Mouse (Mus musculus) brown adipose tissue, adult 24 weeks (tissue): ENCODE results near the gene Ggact. TPM values are rescaled to one million over a fixed set of nuclear protein-coding genes. Genes with fewer than 3 reads are reported as not detected.

Source experiments
- H3K27ac ChIP-seq: fragments of 200-500 bp; replicated peaks from 2 replicates; pipeline ENCODE4 v1.5.1; 2012; ENCODE audit warnings: low read depth, mild to moderate bottlenecking, low read length
- H3K4me1 ChIP-seq: fragments of 200-500 bp; 2 replicates; pipeline ENCODE4 v1.6.1; 2012; ENCODE audit warnings: low read length, mixed read lengths; ENCODE audit not compliant: control insufficient read depth, insufficient read depth, insufficient read length
- H3K4me3 ChIP-seq: fragments of 200-500 bp; 2 replicates; pipeline ENCODE4 v1.5.1; 2012; ENCODE audit warnings: low read depth, mild to moderate bottlenecking, low read length, moderate library complexity; ENCODE audit not compliant: insufficient read depth
- polyA plus RNA-seq: library from polyadenylated mRNA; stranded (reverse); fragments of >200 nt; gene quantifications from 2 replicates; pipeline ENCODE4 v1.2.4, GENCODE M21; 2012; ENCODE audit not compliant: missing spikeins, insufficient read depth, insufficient read length

Gene Ggact
- polyA plus RNA-seq, 1 experiment: 40.3 TPM

DNA sequence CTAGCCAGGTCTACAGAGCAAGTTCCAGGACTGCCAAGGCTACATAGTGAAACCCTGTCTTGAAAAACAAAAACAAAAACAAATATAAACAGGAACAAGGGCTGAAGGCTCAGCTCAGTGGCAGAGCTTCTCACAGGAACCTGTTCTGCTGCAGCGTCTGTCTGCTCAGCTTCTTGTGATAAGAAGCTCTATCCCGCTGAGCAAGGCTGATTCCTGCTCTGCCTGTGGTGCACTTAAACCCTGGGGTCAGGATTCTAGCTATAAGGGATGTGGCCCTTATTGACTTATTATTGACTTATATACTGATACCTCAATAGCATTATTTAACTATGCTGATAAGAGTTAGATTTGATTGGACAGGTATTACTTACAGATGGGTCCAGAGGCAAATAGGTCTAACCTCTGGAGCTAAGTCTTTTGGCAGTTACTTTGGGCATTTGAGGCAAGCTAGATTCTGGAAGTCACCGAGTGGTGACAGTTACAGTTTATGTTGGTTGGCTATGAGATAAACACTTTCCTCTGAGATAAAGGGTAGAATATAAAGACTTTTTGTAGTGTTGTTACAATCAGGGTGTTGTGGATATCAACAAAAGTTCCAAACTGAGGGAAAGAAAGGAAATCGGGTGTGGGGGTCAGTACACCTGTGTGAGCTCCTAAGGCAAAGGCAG lies 48.0 kb downstream of the Ggact start:
- Histone ChIP-seq H3K27ac (no peak overlapping the region), H3K4me1 (no peaks in the 10 kb centered on the region), H3K4me3 (no peak overlapping the region)

DNA sequence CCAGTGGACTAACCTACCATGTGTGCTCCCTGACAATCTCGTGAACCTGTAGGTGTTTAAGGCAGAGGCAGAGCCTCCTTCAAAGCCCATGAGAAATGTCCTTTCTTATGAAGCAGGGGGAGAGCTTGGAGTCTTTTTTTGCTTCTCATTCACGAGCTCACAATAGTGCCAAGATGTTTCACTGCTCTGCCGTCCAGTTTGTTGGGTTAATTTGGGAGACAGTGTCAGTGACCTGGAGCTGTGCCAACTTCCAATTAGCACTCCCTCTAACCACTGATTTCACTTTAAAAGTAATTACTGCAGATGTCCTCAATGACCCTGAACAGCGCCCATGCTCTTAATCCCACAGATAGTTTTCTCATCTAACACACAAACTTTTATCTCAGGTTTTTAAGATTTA lies 50.9 kb downstream of the Ggact start:
- no peak overlapping the region for H3K27ac ChIP-seq
- no peak overlapping the region for H3K4me3 ChIP-seq
- no peaks in the 10 kb centered on the region for H3K4me1 ChIP-seq

DNA sequence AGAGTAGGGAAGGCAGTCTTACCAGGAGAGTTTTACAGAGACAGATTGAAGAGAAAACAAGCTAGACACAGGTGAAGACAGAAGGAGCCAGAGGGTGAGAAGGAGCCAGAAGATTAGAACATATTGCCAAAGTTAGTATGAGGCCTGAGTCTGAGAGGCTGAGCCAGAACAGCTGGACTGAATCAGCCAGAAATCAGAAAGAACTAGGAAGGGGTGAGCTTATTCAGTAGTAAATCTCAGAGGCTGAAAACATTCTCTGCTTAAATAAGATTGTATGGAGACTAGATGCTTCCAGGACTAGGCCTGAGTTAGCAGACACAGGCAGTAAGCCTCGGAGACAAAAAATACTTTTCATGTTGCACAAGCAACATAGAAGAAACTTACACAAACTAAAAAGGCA lies 53.8 kb downstream of the Ggact start:
- Histone ChIP-seq H3K4me1 (no peaks in the 10 kb centered on the region), H3K27ac (no peak overlapping the region), H3K4me3 (no peak overlapping the region)

DNA sequence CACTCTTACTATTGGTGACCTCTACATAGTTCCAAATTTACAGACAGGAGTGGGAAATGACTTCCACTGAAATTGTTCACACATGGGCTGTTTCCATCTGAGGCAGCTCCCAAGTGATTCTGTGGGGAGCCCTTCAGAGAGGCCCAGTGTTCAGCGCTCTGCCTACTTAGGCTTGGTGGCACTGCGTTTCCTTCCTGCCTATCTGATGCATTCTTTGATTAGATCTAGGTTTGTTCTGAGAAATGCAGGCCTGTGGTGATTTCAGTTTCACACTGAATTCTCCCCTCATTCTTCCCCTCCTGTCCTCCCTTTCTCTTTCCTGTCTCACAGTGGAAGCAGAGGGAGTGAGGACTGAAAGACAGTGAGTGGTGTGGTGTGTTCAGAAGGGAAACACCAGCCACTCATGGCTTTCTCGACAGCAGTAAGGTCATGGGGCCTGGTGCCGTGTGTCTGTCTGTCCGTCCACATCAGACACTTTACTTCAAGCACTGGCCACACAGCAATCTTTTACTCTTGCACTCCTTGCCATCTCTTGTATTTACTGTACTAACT lies 61.0 kb downstream of the Ggact start:
- Histone ChIP-seq H3K4me1 (peaks cover 7% of the 10 kb centered on the region), H3K27ac (no peak overlapping the region), H3K4me3 (no peak overlapping the region)

DNA sequence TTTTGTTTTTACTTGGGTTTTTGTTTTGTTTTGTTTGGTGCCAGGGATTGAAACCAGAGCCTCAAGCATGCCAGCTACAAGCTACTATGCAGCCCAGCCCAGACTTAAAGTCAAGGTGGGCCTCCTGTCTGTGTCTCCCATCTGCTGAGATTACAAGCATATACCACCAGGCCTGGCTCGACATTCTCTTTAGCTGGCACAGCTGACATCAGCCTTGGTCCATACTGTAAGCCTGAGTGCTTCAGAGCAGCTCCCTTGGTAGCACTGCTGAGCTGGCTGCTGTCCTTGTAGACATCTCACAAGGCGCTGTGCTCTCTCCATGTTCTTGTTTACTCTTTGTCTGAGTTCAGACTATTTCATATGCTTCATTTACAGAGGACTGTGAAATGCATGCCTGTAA lies 76.5 kb downstream of the Ggact start:
- Histone ChIP-seq H3K4me3 (no peak overlapping the region), H3K4me1 (no peaks in the 10 kb centered on the region), H3K27ac (no peak overlapping the region)

DNA sequence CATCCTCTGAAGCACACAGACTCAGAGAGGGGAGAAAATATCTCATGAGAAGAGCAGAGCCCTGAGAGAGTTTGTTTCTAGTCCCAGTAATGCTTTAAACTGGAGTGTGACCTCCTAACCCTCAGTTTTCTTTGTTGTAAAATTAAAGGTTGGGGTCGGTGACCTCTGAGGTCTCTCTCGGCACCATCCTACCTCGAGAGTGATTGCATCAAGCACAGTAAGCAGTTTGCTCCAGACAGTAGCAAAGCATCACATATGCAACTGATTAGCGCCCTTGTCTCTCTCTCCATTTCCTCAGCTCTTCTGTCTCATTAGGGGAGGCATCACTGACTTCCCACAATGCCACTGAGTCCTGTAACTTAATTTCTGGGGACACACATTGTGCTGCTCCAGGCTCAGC lies 77.3 kb downstream of the Ggact start:
- Histone ChIP-seq H3K27ac (no peak overlapping the region), H3K4me3 (no peak overlapping the region)

DNA sequence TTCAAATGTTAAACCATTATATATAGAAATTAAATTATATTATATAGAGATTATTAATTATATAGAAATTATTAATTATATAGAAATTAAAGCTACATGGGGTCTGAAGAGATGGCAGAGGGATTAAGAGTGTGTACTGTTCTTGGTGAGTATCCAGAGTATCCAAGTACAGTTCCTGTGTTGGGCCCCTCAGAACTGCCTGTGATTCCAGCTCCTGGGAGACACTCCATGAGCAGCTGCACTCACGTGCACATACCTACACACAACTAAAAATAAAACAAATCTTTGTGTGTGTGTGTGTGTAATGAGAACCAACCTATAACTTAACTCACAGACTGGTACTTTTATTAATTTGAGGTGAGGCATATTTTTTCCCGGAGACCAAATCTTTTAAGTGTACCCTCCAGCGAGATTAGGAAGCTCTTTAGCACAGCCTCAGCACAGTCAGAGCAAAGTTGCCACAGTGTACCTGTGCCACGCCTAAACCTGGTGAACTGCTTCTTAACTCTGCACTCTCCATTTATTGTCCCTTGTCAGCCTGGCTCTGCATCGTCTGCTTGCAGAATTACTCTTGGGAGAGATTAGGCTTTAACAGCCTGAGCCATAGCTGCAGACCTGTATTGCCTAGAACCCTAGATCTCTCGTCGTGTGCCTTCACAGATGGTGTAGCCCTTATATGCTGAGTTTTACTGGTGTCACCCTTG lies 77.9 kb downstream of the Ggact start:
- Histone ChIP-seq H3K4me1 (no peaks in the 10 kb centered on the region), H3K27ac (no peak overlapping the region), H3K4me3 (no peak overlapping the region)

More for the DNA sequence above, 77.3 kb downstream of the Ggact start:
- H3K4me1 ChIP-seq: no peaks in the 10 kb centered on the region

DNA sequence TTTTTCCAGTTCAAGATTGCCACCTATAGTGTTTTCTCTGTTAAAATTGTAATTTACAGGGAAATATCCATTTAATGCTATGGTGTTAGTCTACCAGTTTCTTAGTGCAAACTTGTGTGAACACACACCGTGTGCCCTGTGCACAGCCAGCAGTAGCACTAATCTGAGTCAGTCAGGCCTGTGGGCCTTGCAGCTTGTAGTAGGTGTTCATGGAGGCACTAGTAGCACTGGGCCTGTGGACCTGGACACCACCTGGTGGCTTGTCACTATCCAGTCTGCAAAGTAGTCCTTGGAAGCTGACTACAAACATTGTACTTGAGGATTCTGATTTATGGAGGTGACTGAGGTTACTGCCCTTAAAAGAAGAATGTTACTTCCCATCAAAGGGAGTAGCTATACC lies 78.8 kb downstream of the Ggact start:
- Histone ChIP-seq H3K4me3 (no peak overlapping the region), H3K27ac (no peak overlapping the region), H3K4me1 (no peaks in the 10 kb centered on the region)

DNA sequence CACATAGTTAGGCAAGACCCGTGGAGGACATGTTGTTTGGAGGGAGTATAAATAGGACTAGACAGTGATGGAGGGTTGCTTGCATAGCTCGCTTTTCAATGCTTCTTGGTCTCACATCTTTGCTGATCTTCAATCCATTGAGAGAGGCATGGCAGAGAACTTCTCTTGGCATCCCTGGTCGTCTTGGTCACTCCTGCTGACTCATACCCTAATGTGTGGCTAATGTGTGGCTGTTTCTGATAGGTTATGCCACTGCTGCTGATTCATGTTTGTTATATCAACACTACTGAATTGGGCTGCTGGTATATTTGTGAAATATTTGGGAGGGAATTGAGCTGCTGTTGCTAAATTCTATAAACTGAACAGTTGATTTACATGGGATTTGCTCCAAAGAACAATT lies 79.9 kb downstream of the Ggact start:
- H3K27ac ChIP-seq: no peak overlapping the region
- H3K4me3 ChIP-seq: no peak overlapping the region
- H3K4me1 ChIP-seq: no peaks in the 10 kb centered on the region

DNA sequence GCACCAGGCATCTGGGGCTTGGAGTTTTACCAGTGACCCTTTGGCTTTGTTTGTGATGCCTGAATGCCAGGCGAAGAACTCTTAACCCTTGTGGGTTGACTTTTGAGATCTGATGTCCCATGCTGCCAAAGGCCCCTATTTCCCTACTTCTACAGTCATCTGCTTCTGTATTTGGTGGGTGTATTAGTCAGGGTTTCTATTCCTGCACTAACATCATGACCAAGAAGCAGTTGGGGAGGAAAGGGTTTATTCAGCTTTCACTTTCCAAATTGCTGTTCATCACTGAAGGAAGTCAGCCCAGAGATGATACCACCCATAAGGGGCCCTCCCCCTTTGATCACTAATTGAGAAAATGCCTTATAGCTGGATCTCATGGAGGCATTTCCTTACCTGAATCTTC lies 83.1 kb downstream of the Ggact start:
- Histone ChIP-seq H3K27ac (no peak overlapping the region), H3K4me1 (no peaks in the 10 kb centered on the region)

DNA sequence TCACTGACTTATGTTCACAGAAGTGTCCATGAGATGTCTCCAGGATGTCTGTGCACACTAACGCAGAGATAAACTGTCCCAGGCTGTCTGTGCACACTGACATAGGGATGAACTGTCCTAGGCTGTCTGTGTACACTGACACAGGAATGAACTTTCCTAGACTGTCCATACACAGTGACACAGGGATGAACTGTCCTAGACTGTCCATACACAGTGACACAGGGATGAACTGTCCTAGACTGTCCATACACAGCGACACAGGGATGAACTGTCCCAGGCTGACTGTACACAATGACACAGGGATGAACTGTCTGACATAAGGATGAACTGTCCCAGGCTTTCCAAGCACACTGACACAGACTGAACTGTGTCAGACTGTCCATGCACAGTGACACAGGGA lies 88.1 kb downstream of the Ggact start:
- Histone ChIP-seq H3K4me1 (no peaks in the 10 kb centered on the region), H3K27ac (no peak overlapping the region)

More for the DNA sequence above, 83.1 kb downstream of the Ggact start:
- no peak overlapping the region for H3K4me3 ChIP-seq

DNA sequence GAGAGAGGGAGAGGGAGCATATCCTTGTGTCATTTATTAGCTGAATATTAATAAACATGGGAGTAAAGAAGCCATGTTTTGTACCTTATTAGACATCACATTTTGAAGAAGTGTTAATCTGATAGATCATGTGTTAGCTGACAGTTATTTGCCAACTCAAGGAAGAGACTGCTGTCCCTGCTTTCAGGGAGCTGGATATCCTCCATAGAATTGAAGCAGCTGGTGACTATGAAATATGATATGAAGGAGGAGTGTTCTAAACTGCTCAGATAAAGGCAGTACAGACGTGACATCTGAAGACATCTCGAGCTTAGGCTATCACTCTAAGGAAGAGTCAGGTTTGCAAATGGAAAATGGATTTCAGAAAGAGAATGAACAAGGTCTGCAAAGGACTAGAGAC lies 89.8 kb downstream of the Ggact start:
- Histone ChIP-seq H3K4me3 (no peak overlapping the region), H3K27ac (no peak overlapping the region), H3K4me1 (no peaks in the 10 kb centered on the region)

More for the DNA sequence above, 88.1 kb downstream of the Ggact start:
- no peak overlapping the region for H3K4me3 ChIP-seq

DNA sequence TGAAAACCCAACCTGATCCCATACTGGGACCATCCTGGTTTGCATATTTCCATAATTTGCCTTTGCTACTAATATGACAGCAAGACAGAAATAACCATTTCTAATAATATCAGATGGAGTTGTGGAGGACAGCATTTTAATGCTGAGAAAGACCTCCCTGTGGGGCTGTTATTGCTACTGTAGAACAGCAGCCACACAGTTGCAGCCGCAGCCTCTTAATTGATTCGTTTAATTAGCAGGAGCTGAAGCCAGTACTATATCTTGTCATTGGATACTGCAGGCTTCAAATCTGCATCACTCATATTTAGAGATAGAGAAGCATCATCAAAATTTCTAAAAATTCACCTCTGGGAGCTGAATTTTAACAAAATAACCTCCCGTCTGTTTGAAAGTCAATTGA lies 92.6 kb downstream of the Ggact start:
- Histone ChIP-seq H3K27ac (no peak overlapping the region), H3K4me1 (no peaks in the 10 kb centered on the region), H3K4me3 (no peak overlapping the region)

DNA sequence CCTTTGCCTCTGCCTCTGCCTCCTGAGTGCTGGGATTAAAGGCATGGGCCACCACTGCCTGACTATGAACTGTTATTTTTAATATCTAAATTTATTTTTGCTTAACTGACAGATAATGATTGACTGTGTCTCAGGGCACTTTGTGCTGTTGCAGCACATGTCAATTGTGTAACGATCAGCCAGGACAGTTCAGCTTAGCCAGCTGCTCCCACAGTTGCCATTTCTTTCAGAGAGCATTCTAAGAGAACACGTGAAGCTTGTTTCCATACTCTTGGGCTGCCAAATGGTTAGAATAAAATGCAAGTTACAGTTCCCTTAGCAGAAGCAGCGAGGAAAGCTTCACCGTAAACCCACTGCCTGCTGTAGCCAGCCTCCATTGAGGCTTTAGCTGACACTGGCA lies 113.3 kb downstream of the Ggact start:
- H3K4me1 ChIP-seq: no peaks in the 10 kb centered on the region
- H3K27ac ChIP-seq: no peak overlapping the region
- no peak overlapping the region for H3K4me3 ChIP-seq

DNA sequence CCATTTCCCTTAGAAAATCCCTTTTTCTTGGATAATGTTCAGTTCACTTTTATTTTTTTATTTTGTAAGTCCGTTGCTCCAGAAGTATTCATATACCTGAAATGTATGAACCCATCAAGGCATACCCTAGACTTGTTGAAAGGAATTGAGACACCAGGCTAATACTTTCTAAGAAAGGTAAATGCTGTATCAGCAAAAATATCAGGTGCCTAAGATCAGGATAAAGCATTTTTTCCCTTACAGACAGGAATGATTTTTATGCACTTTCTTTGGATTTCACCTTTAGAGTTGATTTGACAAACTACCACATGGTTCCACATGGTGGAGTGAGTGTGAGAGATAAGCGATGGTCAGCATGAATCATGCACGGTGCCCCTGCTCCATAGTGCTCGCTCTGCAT lies 120.2 kb downstream of the Ggact start:
- no peak overlapping the region for H3K27ac ChIP-seq

DNA sequence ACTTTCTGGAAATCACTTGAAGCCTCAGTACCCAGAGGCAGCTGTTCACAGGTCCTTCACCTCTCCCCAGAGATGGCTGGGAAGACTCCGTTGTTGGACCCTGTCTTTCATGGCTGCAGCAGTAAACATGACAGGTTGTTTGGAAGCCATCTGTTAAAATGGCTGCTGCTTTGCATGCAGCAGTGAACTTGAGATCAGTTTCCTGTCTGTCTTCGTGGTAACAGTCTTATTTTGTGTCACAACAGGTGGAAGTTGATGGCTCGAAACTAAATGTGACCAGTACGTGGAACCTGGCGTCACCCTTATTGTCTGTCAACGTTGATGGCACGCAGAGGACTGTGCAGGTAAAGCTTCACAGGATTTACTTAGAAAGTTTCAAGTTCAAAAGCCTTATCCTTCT lies 123.4 kb downstream of the Ggact start:
- Histone ChIP-seq H3K4me3 (no peak overlapping the region), H3K27ac (no peak overlapping the region)

More for the DNA sequence above, 120.2 kb downstream of the Ggact start:
- H3K4me1 ChIP-seq: no peaks in the 10 kb centered on the region
- no peak overlapping the region for H3K4me3 ChIP-seq

More for the DNA sequence above, 123.4 kb downstream of the Ggact start:
- H3K4me1 ChIP-seq: no peaks in the 10 kb centered on the region
